Mouse (Mus musculus) A20 (cell line): ENCODE results near the gene Wnt10b.

Experiments
- DNase-seq: peaks from one replicate; pipeline ENCODE4 v3.0.0-alpha.2; 2011; ENCODE audit warnings: low read depth, low spot score

Wnt10b gene

DNA sequence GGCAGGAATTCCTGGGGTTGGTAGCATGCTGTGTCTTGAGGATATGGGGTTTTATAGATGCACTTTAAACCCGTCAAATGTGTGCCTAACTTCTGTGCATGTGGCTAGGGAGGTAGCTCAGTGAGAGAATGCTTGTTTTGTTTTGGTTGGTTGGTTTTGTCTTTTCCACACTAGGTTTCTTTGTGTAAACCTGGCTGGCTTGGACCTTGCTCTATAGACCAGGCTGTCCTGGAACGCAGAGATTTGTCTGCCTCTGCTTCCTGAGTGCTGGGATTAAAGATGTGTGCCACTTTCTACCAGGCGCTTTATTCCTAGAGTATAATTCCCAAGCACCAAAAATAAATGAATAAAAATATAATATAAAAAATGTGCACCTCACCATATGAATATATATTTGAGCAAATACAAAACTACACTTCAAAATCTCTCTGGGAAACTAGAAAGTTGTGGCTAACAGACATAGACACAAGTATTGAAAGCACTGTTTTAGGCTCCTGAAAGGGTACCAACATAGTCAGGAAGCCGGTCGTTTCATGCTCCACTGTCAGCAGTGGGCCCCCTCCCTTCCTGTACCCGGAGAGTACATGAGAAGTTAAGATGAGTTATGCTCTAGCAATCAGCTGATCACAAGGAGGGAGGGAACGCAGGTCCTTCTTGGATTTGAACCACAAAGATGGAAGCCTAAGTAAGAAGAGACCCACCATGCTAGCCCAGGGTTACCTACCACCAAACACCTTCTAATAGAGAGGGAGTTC lies 48.0 kb downstream of the Wnt10b start:
- no peak for DNase-seq

DNA sequence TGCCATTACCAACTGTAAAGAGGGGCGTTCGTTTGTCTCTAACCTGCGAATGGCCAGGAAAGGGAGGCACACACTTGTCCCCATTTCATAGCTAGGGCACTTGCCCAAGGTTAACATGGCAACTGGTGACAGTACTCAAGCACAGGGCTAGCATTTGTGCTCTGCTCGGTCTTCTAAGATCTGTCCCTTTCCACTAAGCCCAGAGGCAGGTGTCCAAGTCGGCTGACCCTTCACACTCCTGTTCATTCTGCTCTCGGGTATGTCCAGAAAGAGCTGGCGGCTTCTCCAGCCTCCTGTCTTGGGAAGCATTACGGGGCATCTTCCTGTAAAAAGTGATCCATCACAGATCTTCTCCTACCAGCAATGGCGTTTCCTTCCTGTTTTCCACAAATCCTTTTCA lies 49.6 kb downstream of the Wnt10b start:
- no peak for DNase-seq

DNA sequence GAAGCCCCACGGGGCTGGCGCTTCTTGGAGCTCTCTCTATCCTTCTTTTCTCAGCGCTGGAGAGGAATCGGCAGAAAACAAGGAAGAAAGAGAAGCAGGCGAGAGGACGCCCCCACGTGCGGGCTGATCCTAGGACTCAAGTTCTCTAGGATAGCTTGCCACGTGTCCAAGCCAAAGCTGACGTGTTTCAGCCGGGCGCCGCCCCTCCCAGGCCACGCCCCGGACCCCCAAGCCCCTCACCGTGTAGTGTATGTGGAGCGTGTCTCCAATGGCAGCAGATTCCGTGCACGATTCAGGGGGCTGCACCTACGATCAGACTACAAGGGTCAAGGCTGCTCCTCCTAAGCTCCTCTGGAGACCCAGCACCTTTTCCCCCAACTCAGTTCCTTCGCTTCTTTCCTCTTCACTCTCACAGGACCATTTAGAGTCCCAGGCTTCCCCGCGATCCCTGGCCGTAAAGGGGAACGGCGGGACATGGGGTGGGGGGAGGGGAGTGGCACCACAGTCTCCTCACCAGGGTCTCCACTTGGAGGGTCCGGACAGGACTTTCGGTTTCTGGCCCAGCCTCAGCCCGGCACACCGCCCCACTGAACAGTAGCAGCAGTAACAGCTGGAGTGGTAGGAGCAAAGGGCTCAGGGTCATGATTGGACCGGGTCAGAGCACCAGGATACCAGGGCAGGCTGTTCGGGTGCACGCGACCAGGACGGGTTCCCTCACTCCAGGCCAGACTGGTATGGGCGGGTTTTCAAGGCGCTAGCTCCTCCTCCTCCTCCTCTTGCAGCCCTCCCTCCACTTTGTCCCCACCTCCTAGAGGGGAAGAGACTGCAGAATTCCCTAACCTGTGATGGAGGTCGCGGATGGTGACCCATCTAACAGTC lies 50.3 kb downstream of the Wnt10b start, which contains the start of gene Fkbp11:
TSS of gene Fkbp11 (minus strand) at position 756 of the 879 bp plus-strand sequence.
- no peak for DNase-seq

DNA sequence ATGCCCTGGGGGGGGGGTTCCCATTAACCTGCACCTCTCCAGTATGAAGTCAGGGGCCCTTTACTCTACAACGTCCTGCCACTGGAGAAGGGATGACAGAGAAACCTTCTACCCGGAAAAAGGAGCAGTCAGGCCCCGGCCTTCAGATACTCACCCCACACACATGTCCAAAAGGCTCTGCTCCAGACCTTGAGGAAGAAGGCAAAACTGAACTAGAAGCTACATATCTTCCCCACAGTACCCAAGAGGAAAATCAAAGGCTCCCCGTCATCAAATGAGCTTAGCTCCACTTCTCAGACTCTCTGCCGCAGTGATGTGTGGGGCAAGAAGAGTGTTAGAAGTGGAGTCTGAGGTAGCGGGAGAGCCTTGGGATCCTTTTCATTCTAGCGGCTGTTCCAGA lies 51.2 kb downstream of the Wnt10b start:
- no peak for DNase-seq

DNA sequence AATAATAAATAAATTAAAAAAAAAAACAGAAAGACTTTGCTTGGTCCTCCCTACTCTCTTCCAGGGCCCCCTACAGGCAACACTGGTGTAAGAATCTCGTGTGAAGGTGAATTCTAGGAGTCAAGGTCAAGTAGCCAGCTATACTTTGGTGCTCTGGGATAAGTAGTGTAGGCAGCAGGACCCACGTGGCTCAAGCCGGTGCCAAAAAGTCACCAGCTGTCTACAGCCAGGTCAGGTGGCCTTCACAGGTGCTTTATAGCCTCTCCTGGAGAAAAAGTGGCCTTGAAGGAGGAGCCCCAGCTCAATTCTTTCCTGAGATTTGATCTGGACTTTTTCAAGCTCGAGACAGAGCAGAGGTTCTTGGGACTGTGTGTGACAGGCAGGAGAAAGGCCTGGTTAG lies 51.9 kb downstream of the Wnt10b start:
- DNase-seq = no peak

DNA sequence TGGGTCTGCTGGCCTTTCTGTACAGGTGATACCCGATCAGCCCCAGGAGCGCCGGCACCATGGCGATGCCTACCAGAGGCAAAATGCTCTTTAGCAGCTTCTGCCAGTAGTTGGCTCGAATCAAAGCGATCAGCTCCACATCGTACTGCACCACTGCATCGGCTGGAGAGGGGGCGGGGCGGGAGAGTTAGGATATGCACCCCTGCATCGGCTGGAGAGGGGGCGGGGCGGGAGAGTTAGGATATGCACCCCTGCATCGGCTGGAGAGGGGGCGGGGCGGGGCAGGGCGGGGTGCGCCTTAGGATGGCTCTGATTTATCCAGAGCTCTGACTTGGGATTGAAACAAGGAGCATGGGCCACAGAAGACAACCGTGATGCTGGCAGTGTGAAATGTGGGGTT lies 53.5 kb downstream of the Wnt10b start:
- no peak for DNase-seq

DNA sequence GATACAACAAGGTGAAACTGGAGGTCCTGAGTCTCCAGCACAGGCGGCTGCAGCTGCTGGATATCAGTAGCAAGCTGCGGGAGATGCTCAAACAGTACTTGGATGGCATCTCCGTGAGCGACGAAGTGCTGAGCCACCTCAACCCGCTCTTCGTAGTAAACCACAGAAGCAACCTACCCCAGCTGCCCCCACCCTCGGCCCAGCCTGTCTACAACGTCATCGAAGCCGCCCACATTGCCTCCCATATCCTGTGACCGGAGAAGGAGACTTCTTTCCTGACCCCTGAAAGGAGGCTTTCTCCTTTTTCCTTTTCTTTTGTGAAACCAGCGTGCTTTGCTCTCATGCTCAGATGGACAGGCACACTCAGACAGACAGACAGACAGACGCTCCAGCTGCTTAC lies 55.1 kb downstream of the Wnt10b start:
- no peak for DNase-seq

DNA sequence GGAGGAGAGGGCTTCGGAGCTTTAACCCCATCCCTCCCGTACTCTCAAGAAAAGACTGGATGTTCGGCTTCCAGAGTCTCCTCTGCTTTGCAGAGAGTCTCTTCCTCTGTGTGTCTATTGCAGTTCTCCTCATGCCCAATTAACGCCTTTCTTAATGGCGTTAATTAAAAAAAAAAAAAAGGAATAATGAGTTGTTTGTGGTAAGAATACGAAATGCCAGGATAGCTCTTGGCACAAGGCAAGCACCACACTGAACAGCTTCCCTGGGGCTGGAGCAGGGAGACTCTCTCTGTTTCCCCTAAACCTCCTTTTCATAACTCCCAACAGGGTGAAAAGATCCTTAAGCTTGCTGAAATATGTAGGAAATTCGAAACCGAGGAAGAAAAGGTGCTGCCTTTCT lies 55.8 kb downstream of the Wnt10b start:
- DNase-seq = no peak
